Mouse (Mus musculus): ENCODE results near the gene Spata46. TPM values are rescaled to one million over a fixed set of nuclear protein-coding genes. Genes with fewer than 3 reads are reported as not detected.

Spata46 gene
- not detected in 2 replicates for total RNA-seq (2014; fragmentation: Nextera tagmentation)
- not detected in 2 replicates for total RNA-seq (2017)

DNA sequence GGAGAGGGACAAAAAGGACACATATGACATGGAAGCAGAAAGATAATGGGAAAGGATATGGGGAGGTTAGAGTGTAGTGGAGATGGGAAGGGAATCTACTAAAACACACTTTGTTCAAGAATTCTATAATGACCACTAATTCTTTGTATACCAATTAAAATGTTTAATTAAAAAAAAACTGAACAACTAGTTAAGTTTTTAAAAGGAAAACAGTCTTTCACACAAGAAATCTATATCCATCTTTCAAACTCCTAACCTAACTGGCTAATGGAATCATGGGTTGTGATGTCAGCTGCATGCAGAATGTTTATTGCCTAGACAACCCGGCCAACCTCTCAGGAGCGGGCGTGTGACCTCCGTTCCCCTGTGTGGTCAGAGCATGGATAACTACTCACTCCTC lies at the start of gene Spata46:
TSS of gene Spata46 (plus strand) at position 301 of the 400 bp plus-strand sequence.
- ATAC-seq (replicated peaks; ENCODE audit: low FRiP score, low TSS enrichment, poor library complexity, severe bottlenecking), result no peak

DNA sequence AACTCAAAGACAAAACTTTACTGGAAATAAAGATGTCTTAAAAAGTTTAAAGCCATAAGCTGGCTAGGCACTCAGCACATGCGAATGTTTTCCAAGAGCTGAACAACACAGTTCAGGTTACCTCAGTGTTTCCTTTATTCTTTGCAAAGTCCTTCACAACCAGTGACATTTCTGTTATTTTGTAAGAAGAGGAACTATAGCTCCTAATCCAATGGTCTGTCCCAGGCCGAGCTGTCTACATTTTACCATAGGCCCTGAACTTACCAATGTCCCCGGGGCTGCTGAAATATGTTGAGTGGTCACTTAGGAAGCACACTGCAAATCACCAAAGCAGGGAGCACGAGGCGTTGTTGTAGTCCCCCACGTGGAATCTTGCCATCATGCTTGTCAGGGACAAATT lies 38.3 kb upstream of the Spata46 start:
- ATAC-seq (replicated peaks; ENCODE audit: low FRiP score, low TSS enrichment, poor library complexity, severe bottlenecking), result no peak

GRCm38 (mm10) chr1:170270696-170271095 lies 37.9 kb upstream of the Spata46 start:
- no peak for ATAC-seq (replicated peaks; ENCODE audit: low FRiP score, low TSS enrichment, poor library complexity, severe bottlenecking)

DNA sequence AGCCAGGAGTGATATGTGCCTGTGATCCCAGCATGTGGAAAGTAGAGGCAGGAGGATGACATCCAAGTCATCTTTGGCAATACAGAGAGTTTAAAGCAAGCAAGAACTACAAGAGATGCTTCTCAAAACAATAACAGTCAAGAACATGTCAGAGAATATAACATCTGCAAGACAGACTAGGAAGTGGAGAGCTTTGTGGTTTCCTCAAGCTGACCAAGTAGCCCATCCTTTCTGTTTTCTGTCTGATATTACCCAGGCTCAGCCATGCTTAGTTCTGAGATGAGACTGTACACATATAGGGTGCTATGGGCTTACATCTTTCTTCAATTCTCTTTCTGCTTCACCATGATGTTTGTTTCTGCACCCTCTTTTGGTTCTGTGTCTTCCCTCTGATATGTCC lies 35.4 kb upstream of the Spata46 start:
- ATAC-seq (replicated peaks; ENCODE audit: low FRiP score, low TSS enrichment, poor library complexity, severe bottlenecking), result no peak

- ATAC-seq (replicated peaks; ENCODE audit: low FRiP score, low TSS enrichment, poor library complexity, severe bottlenecking), result peak; percentile 26; the same call in 1 of the 2 replicates
Measured at GRCm38 (mm10) chr1:170277016-170277415, 31.6 kb upstream of the Spata46 start, which contains the start of gene Sh2d1b1. Gene Sh2d1b1, plus strand, starts transcription at chr1:170277320.

- no peak for ATAC-seq (replicated peaks; ENCODE audit: low FRiP score, low TSS enrichment, poor library complexity, severe bottlenecking)
Measured at GRCm38 (mm10) chr1:170282415-170283129, 26.0 kb upstream of the Spata46 start.

DNA sequence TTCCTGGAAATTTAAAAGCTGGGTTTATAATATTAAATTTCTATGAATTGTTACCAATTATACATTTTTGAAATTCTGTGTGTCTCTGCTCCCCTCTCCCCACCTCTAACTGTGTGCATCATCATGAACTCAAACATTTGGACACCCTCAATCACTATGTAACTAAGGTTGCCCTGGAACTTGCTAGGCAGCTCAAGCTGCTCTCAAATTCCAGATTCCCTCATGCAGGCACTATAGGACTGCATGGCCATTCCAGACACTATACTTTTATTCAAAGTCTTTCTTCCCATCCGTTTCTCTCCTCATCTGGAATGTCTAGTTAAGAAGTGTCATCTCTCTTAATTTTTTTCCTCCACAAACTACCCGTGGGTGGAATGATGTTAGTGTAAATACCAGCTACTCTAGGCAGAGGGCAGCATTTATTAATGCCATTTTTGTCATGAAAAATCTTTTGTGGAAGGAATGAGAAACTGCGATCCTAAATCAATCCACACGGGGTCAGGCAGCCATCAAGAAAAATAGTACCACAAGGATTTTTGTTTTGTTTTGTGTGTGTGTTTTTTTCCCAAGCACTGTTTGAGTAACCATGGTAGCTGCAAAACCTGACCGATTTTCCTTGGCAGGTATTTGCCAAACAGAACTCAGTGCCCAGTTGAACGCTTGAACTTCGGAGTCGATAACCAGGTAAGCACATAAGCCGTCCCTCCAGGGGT lies 16.2 kb upstream of the Spata46 start:
- ATAC-seq (replicated peaks; ENCODE audit: low FRiP score, low TSS enrichment, poor library complexity, severe bottlenecking), result peak; percentile 78

GRCm38 (mm10) chr1:170293257-170293656 lies 15.3 kb upstream of the Spata46 start:
- no peak for ATAC-seq (replicated peaks; ENCODE audit: low FRiP score, low TSS enrichment, poor library complexity, severe bottlenecking)

DNA sequence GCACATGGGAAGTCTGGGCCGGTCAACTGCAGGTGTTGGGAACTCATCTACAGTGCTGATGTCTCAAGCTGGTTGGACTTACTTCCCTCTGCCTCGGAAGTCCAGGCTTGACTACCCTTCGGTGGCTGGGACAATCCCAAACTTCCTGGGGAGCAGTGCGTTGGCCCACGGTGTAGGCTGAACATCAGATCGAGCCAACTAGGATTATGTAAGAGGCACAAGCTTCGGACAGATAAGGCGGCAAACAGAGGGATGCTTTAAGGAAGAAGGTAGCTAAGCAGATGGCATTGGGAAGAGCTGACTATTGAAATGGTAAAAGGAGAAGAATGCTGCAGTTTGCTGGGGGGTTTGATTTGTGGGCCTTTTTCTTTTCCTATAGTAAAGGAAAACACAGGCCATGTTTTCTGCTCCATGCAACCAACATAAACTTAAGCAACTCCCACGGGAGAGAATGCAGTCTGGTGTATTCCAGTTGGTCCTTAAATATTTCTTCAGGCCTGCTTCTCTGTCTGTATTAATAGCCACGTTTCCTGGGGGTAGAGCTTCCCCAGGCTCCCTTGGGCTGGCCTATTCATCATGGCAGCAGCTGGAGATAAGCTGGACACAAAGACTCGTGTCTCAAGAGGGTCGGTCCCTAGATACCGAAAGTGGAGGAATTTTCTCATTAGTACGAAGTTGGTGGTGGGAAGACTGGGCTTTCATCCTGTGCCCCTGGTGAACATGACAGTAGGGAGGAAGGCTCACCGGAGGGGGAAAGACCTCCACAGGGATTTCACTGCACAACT lies 13.6 kb upstream of the Spata46 start:
- no peak for ATAC-seq (replicated peaks; ENCODE audit: low FRiP score, low TSS enrichment, poor library complexity, severe bottlenecking)

DNA sequence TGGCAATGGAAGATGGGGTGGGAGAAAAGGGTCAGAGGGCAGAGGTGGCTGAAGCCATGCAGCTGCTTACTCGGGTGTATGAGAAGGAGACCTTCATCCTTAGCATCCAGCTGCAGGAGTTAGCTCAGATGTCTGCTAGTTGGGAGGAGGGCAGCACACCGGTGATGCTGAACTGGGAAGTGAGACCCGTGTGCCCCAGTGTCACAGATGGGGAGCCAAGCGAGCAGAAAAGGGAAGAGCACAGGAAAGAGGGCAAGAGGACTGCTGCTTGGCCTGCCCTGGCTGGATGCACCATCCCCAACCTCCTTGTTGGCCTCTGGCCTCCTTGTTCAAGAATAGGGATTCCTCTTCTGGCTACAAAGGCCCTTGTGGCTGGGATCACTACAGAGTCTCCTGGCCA lies 9.1 kb upstream of the Spata46 start:
- no peak for ATAC-seq (replicated peaks; ENCODE audit: low FRiP score, low TSS enrichment, poor library complexity, severe bottlenecking)

GRCm38 (mm10) chr1:170301686-170302085 lies 6.9 kb upstream of the Spata46 start:
- ATAC-seq (replicated peaks; ENCODE audit: low FRiP score, low TSS enrichment, poor library complexity, severe bottlenecking), result no peak

DNA sequence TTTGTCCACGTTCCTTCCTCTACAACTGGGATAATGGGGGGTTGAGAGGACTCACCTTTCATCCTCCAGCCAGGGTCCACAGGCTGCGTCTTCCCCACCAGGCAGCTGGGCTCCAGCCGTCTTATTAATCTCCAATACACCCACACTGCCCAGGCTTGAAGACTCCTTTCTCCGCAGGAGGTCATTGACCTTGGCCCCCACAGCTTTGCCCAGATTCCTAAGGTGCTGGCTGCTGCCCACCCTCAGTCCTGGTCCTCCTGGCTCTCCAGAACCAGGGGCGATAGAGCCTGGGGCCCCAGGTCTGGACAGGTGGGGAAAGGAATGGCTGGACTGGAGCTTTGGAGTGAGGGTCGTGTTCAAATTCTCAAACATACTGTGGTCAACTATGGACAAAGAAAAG lies 6.1 kb upstream of the Spata46 start:
- ATAC-seq (replicated peaks; ENCODE audit: low FRiP score, low TSS enrichment, poor library complexity, severe bottlenecking), result no peak

- ATAC-seq (replicated peaks; ENCODE audit: low FRiP score, low TSS enrichment, poor library complexity, severe bottlenecking), result no peak
Measured at GRCm38 (mm10) chr1:170303103-170303502, 5.5 kb upstream of the Spata46 start.

- no peak for ATAC-seq (replicated peaks; ENCODE audit: low FRiP score, low TSS enrichment, poor library complexity, severe bottlenecking)
Measured at GRCm38 (mm10) chr1:170305002-170305401, 3.6 kb upstream of the Spata46 start.

DNA sequence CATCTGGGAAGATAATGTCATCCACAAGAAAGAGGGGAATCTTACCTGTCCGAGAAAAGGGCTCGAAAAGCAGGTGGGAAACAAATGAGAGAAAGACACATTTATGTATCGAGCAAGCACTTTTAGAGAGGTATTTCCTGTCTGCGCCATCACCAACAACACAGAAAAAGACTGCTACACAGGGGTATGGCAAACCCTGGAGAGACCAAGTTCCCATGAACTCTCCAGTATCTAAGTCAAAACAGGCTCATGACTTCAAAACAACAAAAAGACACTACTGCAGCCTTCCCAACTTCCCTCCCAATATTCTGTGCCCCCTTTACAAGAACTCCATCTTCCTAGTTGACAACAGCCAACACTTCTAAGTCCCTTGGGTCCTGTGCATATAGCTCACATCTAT lies 2.4 kb upstream of the Spata46 start, which contains the start of gene Gm7694:
TSS of gene Gm7694 (minus strand) at position 101 of the 400 bp plus-strand sequence.
- ATAC-seq (replicated peaks; ENCODE audit: low FRiP score, low TSS enrichment, poor library complexity, severe bottlenecking), result no peak

GRCm38 (mm10) chr1:170311431-170311830 lies 2.8 kb downstream of the Spata46 start:
- no peak for ATAC-seq (replicated peaks; ENCODE audit: low FRiP score, low TSS enrichment, poor library complexity, severe bottlenecking)

DNA sequence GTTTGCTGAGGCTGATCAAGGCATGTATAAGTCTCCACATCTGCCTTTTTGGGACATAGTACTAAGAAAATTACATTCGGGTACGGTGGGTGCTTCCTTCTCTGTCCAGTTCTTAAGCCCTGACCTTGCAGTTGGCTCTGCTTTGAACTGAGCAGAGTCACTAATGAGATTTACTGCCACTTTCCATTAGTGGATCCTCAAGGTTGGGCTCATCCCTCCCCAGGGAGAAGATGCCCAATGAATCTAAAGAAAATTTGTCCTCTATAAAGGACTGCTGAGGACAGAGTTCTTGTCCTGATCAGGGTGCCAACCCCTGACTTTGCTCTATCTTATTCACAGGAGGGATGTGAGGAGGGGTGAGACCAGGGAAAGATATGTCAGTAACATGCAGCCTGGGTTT lies 13.4 kb downstream of the Spata46 start:
- no peak for ATAC-seq (replicated peaks; ENCODE audit: low FRiP score, low TSS enrichment, poor library complexity, severe bottlenecking)

- ATAC-seq (replicated peaks; ENCODE audit: low FRiP score, low TSS enrichment, poor library complexity, severe bottlenecking), result no peak
Measured at GRCm38 (mm10) chr1:170323001-170323400, 14.4 kb downstream of the Spata46 start.

- ATAC-seq (replicated peaks; ENCODE audit: low FRiP score, low TSS enrichment, poor library complexity, severe bottlenecking), result no peak
Measured at GRCm38 (mm10) chr1:170324312-170324711, 15.7 kb downstream of the Spata46 start.

DNA sequence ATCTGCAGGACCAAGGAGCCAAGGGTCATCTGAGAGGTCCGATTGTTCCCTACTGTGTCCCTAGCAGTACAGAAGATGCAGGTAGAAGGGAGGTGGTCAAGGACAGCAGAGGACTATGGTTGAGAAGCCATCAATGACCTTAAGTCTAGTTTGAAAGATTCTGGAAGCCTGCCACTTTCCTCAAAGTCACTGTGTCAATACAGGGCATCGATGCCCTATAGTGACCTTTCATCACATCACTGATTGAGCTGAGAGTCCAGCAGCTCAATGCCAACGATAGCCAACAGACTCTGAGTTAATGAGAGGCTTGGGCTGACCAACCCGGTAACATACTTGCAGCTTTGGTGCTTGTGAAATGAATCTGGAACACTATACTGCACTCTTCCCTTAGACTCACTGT lies 16.7 kb downstream of the Spata46 start:
- ATAC-seq (replicated peaks; ENCODE audit: low FRiP score, low TSS enrichment, poor library complexity, severe bottlenecking), result no peak

Measured in megakaryocyte-erythroid progenitor cell, adult 5-6 weeks (primary cell).